Mouse (Mus musculus) heart, adult 2 months (tissue): ENCODE measurements around the gene Ncapd3. TPM values are rescaled to one million over a fixed set of nuclear protein-coding genes. Genes with fewer than 3 reads are reported as not detected.

ENCODE experiments used
- DNase-seq, 2 experiments: peaks; one replicate each; pipeline ENCODE4 v3.0.0; 2021
- H3K27ac ChIP-seq: fragments of 200-600 bp; 2 replicates; pipeline ENCODE4 v1.8.1; 2022
- H3K27me3 ChIP-seq: fragments of 200-500 bp; 2 replicates; pipeline ENCODE4 v1.6.1; 2012; ENCODE audit warnings: mild to moderate bottlenecking, low read length, inconsistent platforms, mixed read lengths; ENCODE audit not compliant: control insufficient read depth, insufficient read depth
- H3K36me3 ChIP-seq: fragments of 200-500 bp; 2 replicates; pipeline ENCODE4 v1.6.1; 2012; ENCODE audit warnings: low read length, inconsistent platforms; ENCODE audit not compliant: control insufficient read depth, insufficient read depth
- H3K4me1 ChIP-seq: fragments of 200-500 bp; 2 replicates; pipeline ENCODE4 v1.6.1; 2011; ENCODE audit warnings: low read length; ENCODE audit not compliant: control insufficient read depth, insufficient read depth
- H3K4me3 ChIP-seq: fragments of 200-600 bp; 2 replicates; pipeline ENCODE4 v1.8.1; 2022
- H3K79me2 ChIP-seq: fragments of 200-500 bp; replicated peaks from 2 replicates; pipeline ENCODE4 v1.6.1; 2012; ENCODE audit warnings: mild to moderate bottlenecking, inconsistent platforms, low read length, moderate library complexity, mixed read lengths; ENCODE audit not compliant: control insufficient read depth, insufficient read depth
- H3K9ac ChIP-seq: fragments of 200-500 bp; 2 replicates; pipeline ENCODE4 v1.6.1; 2012; ENCODE audit warnings: low read depth, mild to moderate bottlenecking, control low read depth, inconsistent platforms, low read length, mixed read lengths
- CTCF ChIP-seq: fragments of 200-600 bp; IDR thresholded peaks from 2 replicates; pipeline ENCODE4 v1.8.1; 2022; ENCODE audit warnings: antibody characterized with exemption, mild to moderate bottlenecking, moderate library complexity
- EP300 ChIP-seq: fragments of 200-500 bp; IDR thresholded peaks from 2 replicates; pipeline ENCODE4 v1.6.1; 2011; ENCODE audit warnings: low read depth, low read length, control low read depth; ENCODE audit not compliant: insufficient read depth
- POLR2A ChIP-seq: fragments of 200-500 bp; IDR thresholded peaks from 2 replicates; pipeline ENCODE4 v1.6.1; 2011; ENCODE audit warnings: mild to moderate bottlenecking, low read depth, low read length, control low read depth; ENCODE audit not compliant: insufficient read depth
- WGBS: fragments of 180-500 bp; shearing (Covaris S2); methylation state at CpG from one replicate; pipeline ENCODE4 v1.1.7; 2018; 5-methylcytosine and 5-hydroxymethylcytosine counted together
- intact Hi-C: fragments of 180-260 bp; cut with DNase I; formaldehyde crosslinking; loops from one replicate; pipeline ENCODE4 v1.15.1; 2025
- polyA plus RNA-seq: library from polyadenylated mRNA; depleted of rRNA; stranded (reverse); fragments of >200 nt; gene quantifications from 2 replicates; pipeline ENCODE4 v1.2.3, GENCODE M21; 2012
- total RNA-seq, 2 experiments: library from RNA; stranded (reverse); gene quantifications; 2 replicates each; pipeline ENCODE4 v1.2.3; 2021

Ncapd3 gene
- total and polyA plus RNA-seq, 3 experiments = 8.5 to 10.0 (median 9.0) TPM

- intact Hi-C loops = loop anchor here (1.0 to 5.0 kb wide), 4 partner anchors 27 to 221 kb away; no protein-coding TSS in a partner anchor
Observed at GRCm38 (mm10) chr9:27106081-27106480, 76.1 kb downstream of the Ncapd3 start.

GRCm38 (mm10) chr9:27108451-27108850 lies 78.5 kb downstream of the Ncapd3 start:
- Histone ChIP-seq H3K9ac (no peak overlapping the region), H3K79me2 (no peaks in the 10 kb centered on the region), H3K4me3 (no peak overlapping the region), H3K27ac (peak overlapping the region; percentile 94), H3K4me1 (peaks cover 24% of the 10 kb centered on the region), H3K27me3 (no peaks in the 10 kb centered on the region), H3K36me3 (peaks cover 6% of the 10 kb centered on the region)
- 40% methylated on average over 4 of the region's 4 CpGs for WGBS
- peak in 1 of 2 experiments; percentile 23 for DNase-seq
- TF ChIP-seq EP300 (no peak), CTCF (no peak), POLR2A (no peak)
- intact Hi-C loops = loop anchor here (2.0 to 5.0 kb wide), 2 partner anchors 46 to 219 kb away; partner anchors contain the start of gene Jam3

More at GRCm38 (mm10) chr9:27106081-27106480, 76.1 kb downstream of the Ncapd3 start:
- peak; percentile 40 to 44 for DNase-seq
- H3K9ac ChIP-seq = no peak overlapping the region
- H3K27ac ChIP-seq = peak overlapping the region; percentile 94
- H3K36me3 ChIP-seq = peaks cover 6% of the 10 kb centered on the region
- peaks cover 19% of the 10 kb centered on the region for H3K4me1 ChIP-seq
- WGBS = 19% methylated on average over 1 of the region's 1 CpGs
- H3K27me3 ChIP-seq = no peaks in the 10 kb centered on the region
- TF ChIP-seq CTCF = peak; percentile 95
- no peak for TF ChIP-seq POLR2A
- 0 out of 2 replicates have a peak, but pooled peaks have one; percentile 37 for TF ChIP-seq EP300
- no peak overlapping the region for H3K4me3 ChIP-seq
- no peaks in the 10 kb centered on the region for H3K79me2 ChIP-seq

- H3K79me2 ChIP-seq = no peaks in the 10 kb centered on the region
- H3K36me3 ChIP-seq = peaks cover 6% of the 10 kb centered on the region
- H3K27me3 ChIP-seq = no peaks in the 10 kb centered on the region
- intact Hi-C loops = loop anchor here (1.0 to 5.0 kb wide), 3 partner anchors 45 to 217 kb away; partner anchors contain the start of gene Jam3
- 31% methylated on average over 22 of the region's 22 CpGs for WGBS
- H3K4me3 ChIP-seq = no peak overlapping the region
- 0 out of 2 replicates have a peak overlapping the region, but pooled peaks have one; percentile 3 for H3K9ac ChIP-seq
- peak overlapping the region; percentile 94 for H3K27ac ChIP-seq
- DNase-seq = peak; percentile 79 to 89
- H3K4me1 ChIP-seq = peaks cover 24% of the 10 kb centered on the region
- peak; percentile 61 for TF ChIP-seq POLR2A
- 0 out of 2 replicates have a peak, but pooled peaks have one; percentile 17 for TF ChIP-seq CTCF
- peak; percentile 99 for TF ChIP-seq EP300
Observed at GRCm38 (mm10) chr9:27109533-27110514, 79.8 kb downstream of the Ncapd3 start.

- Histone ChIP-seq H3K4me1 (peaks cover 24% of the 10 kb centered on the region), H3K27ac (peak overlapping the region; percentile 94), H3K9ac (peak overlapping the region; percentile 46; the same call in 1 of the 2 replicates), H3K36me3 (peaks cover 6% of the 10 kb centered on the region), H3K27me3 (no peaks in the 10 kb centered on the region), H3K79me2 (no peaks in the 10 kb centered on the region), H3K4me3 (peak overlapping the region; percentile 1; the same call in 1 of the 2 replicates)
- TF ChIP-seq EP300 = no peak
- TF ChIP-seq POLR2A = peak; percentile 40; the same call in 1 of the 2 replicates
- intact Hi-C loops = no loop called here
- WGBS = 6% methylated on average over 5 of the region's 5 CpGs
- peak; percentile 44 to 60 for DNase-seq
Observed at GRCm38 (mm10) chr9:27110681-27111080, 80.7 kb downstream of the Ncapd3 start.

GRCm38 (mm10) chr9:27111756-27112155 lies 81.8 kb downstream of the Ncapd3 start:
- TF ChIP-seq EP300 = no peak
- TF ChIP-seq POLR2A = no peak
- TF ChIP-seq CTCF = peak; percentile 36
- H3K4me1 ChIP-seq = peaks cover 24% of the 10 kb centered on the region
- 50% methylated on average over 3 of the region's 3 CpGs for WGBS
- intact Hi-C loops = no loop called here
- no peak overlapping the region for H3K4me3 ChIP-seq
- no peaks in the 10 kb centered on the region for H3K79me2 ChIP-seq
- no peaks in the 10 kb centered on the region for H3K27me3 ChIP-seq
- peak overlapping the region; percentile 94 for H3K27ac ChIP-seq
- no peak for DNase-seq
- peaks cover 6% of the 10 kb centered on the region for H3K36me3 ChIP-seq
- H3K9ac ChIP-seq = no peak overlapping the region

- no peak for TF ChIP-seq POLR2A
- TF ChIP-seq EP300 = no peak
- TF ChIP-seq CTCF = no peak
- 69% methylated on average over 9 of the region's 9 CpGs for WGBS
- Histone ChIP-seq H3K4me3 (no peak overlapping the region), H3K79me2 (peaks cover 4% of the 10 kb centered on the region; the same call in 1 of the 2 replicates), H3K9ac (no peak overlapping the region), H3K36me3 (peaks cover 4% of the 10 kb centered on the region), H3K27ac (no peak overlapping the region), H3K4me1 (peaks cover 6% of the 10 kb centered on the region), H3K27me3 (no peaks in the 10 kb centered on the region)
- intact Hi-C loops = no loop called here
- DNase-seq = no peak
Observed at GRCm38 (mm10) chr9:27121254-27121653, 91.3 kb downstream of the Ncapd3 start.
